Mouse (Mus musculus): ENCODE measurements around the gene Atp13a4. TPM values are rescaled to one million over a fixed set of nuclear protein-coding genes. Genes with fewer than 3 reads are reported as not detected.

The Atp13a4 gene
- total RNA-seq, 2 experiments from 2014 or later = not detected

Other genes starting within 250 kb of the Atp13a4 start
- not detected in 2 replicates for gene Atp13a5, start 166.1 kb downstream of the Atp13a4 start, total RNA-seq (2015; ENCODE audit: low replicate concordance)
- gene Atp13a5, start 166.1 kb downstream of the Atp13a4 start, total RNA-seq (2017; ENCODE audit: low replicate concordance) = not detected in 2 replicates
- gene Opa1, start 34.5 kb upstream of the Atp13a4 start, total RNA-seq (2015; ENCODE audit: low replicate concordance) = 18.0 and 23.5 TPM in 2 replicates
- gene Opa1, start 34.5 kb upstream of the Atp13a4 start, total RNA-seq (2017; ENCODE audit: low replicate concordance) = 38.6 and 40.0 TPM in 2 replicates